Mouse (Mus musculus) myocyte (in vitro differentiated cells): ENCODE data around the gene Atp6ap1l. TPM values are rescaled to one million over a fixed set of nuclear protein-coding genes. Genes with fewer than 3 reads are reported as not detected.
A peak's percentile ranks its signal among the peaks of the same experiment; 100 is the strongest.

ENCODE experiments used
- H3K27me3 ChIP-seq: one replicate; pipeline ENCODE4 v1.6.1; 2011; ENCODE audit not compliant: control insufficient read depth, insufficient read depth, insufficient read length
- H3K36me3 ChIP-seq: one replicate; pipeline ENCODE4 v1.6.1; 2011; ENCODE audit not compliant: control insufficient read depth, insufficient read depth
- H3K4me2 ChIP-seq: one replicate; pipeline ENCODE4 v1.6.1; 2011; ENCODE audit warnings: low read depth, control low read depth
- H3K4me3 ChIP-seq: one replicate; pipeline ENCODE4 v1.5.1; 2011; ENCODE audit warnings: mild to moderate bottlenecking, control low read depth, moderate library complexity
- H3K79me2 ChIP-seq: one replicate; pipeline ENCODE4 v1.6.1; 2011; ENCODE audit not compliant: control insufficient read depth, insufficient read depth
- H3ac ChIP-seq: one replicate; pipeline ENCODE4 v1.6.1; 2011; ENCODE audit not compliant: control insufficient read depth, insufficient read length
- CEBPB ChIP-seq: IDR thresholded peaks from 2 replicates; pipeline ENCODE4 v1.6.1; 2011; ENCODE audit warnings: mild to moderate bottlenecking, moderate library complexity; ENCODE audit not compliant: poor library complexity, insufficient read depth, severe bottlenecking
- E2F4 ChIP-seq: IDR thresholded peaks from one replicate; pipeline ENCODE4 v1.6.1; 2011; ENCODE audit warnings: mild to moderate bottlenecking, control low read depth, moderate library complexity; ENCODE audit not compliant: insufficient read depth
- MAX ChIP-seq: IDR thresholded peaks from one replicate; pipeline ENCODE4 v1.6.1; 2011; ENCODE audit warnings: low read depth, mild to moderate bottlenecking, control low read depth
- MYOD1 ChIP-seq, 3 experiments: IDR thresholded peaks; one replicate each; pipeline ENCODE4 v1.6.1; 2011; ENCODE audit warnings: control low read depth in 2 of 3, low read depth in 2 of 3, mild to moderate bottlenecking in 2 of 3, moderate library complexity in 1 of 3; ENCODE audit not compliant: insufficient read length in 2 of 3, control insufficient read depth in 1 of 3
- MYOG ChIP-seq, 3 experiments: IDR thresholded peaks; one replicate each; pipeline ENCODE4 v1.6.1; 2011; ENCODE audit warnings: control low read depth in 2 of 3, low read depth in 2 of 3, mild to moderate bottlenecking in 2 of 3; ENCODE audit not compliant: insufficient read length in 2 of 3, control insufficient read depth in 1 of 3, insufficient read depth in 1 of 3
- POLR2A ChIP-seq: IDR thresholded peaks from one replicate; pipeline ENCODE4 v1.6.1; 2011; ENCODE audit warnings: low read depth, mild to moderate bottlenecking, control low read depth, moderate library complexity; ENCODE audit not compliant: insufficient read length
- POLR2AphosphoS2 ChIP-seq: IDR thresholded peaks from one replicate; pipeline ENCODE4 v1.6.1; 2011; ENCODE audit warnings: low read depth, control low read depth; ENCODE audit not compliant: insufficient read length
- REST ChIP-seq: IDR thresholded peaks from one replicate; pipeline ENCODE4 v1.6.1; 2011; ENCODE audit warnings: mild to moderate bottlenecking, control low read depth, moderate library complexity; ENCODE audit not compliant: insufficient read depth, insufficient read length
- SRF ChIP-seq: IDR thresholded peaks from one replicate; pipeline ENCODE4 v1.6.1; 2011; ENCODE audit warnings: low read depth; ENCODE audit not compliant: control insufficient read depth, insufficient read length
- TCF12 ChIP-seq: IDR thresholded peaks from one replicate; pipeline ENCODE4 v1.6.1; 2011; ENCODE audit warnings: mild to moderate bottlenecking, control low read depth; ENCODE audit not compliant: poor library complexity, insufficient read depth, severe bottlenecking
- TCF3 ChIP-seq: IDR thresholded peaks from one replicate; pipeline ENCODE4 v1.6.1; 2011; ENCODE audit warnings: low read depth, control low read depth; ENCODE audit not compliant: insufficient read length
- USF1 ChIP-seq: IDR thresholded peaks from one replicate; pipeline ENCODE4 v1.6.1; 2011; ENCODE audit warnings: low read depth, mild to moderate bottlenecking, control low read depth, moderate library complexity
- polyA plus RNA-seq: library from polyadenylated mRNA; unstranded; fragments of >200 nt; fragmentation: generic; extraction: Trizol; gene quantifications from one replicate; pipeline ENCODE4 v1.2.1, GENCODE M21; 2012; ENCODE audit warnings: missing spikeins

The Atp6ap1l gene
- polyA plus RNA-seq, 1 experiment, result not detected

GRCm38 (mm10) chr13:90894819-90895218, 10.3 kb downstream of the Atp6ap1l start:
- no peaks in the 10 kb centered on the region for H3K36me3 ChIP-seq
- TF ChIP-seq CEBPB, result no peak
- H3K27me3 ChIP-seq, result no peaks in the 10 kb centered on the region
- H3K4me3 ChIP-seq, result no peak overlapping the region
- no peak overlapping the region for H3ac ChIP-seq
- no peak overlapping the region for H3K4me2 ChIP-seq
- no peaks in the 10 kb centered on the region for H3K79me2 ChIP-seq

- Histone ChIP-seq H3K4me3 (no peak overlapping the region), H3K79me2 (no peaks in the 10 kb centered on the region), H3K36me3 (no peaks in the 10 kb centered on the region), H3K27me3 (no peaks in the 10 kb centered on the region), H3K4me2 (no peak overlapping the region), H3ac (no peak overlapping the region)
- no peak for TF ChIP-seq CEBPB
- TF ChIP-seq TCF3, result no peak
- no peak for TF ChIP-seq MAX
These were observed 15.0 kb downstream of the Atp6ap1l start for GRCm38 (mm10) chr13:90890111-90890510.

GRCm38 (mm10) chr13:90886568-90886983, 18.6 kb downstream of the Atp6ap1l start:
- Histone ChIP-seq H3K36me3 (no peaks in the 10 kb centered on the region), H3K27me3 (no peaks in the 10 kb centered on the region), H3K4me3 (no peak overlapping the region), H3K4me2 (peak overlapping the region; percentile 86), H3ac (no peak overlapping the region), H3K79me2 (no peaks in the 10 kb centered on the region)
- no peak for TF ChIP-seq CEBPB
- no peak for TF ChIP-seq POLR2AphosphoS2
- TF ChIP-seq TCF3, result no peak
- TF ChIP-seq TCF12, result no peak
- TF ChIP-seq SRF, result no peak
- TF ChIP-seq POLR2A, result no peak
- no peak for TF ChIP-seq MYOG (IDR thresholded peaks at IDR 0.05; ENCODE audit: control insufficient read depth in 1 of 3, insufficient read depth in 1 of 3, insufficient read length in 2 of 3, low read depth in 2 of 3)
- no peak for TF ChIP-seq E2F4
- no peak for TF ChIP-seq MYOD1 (IDR thresholded peaks at IDR 0.05; ENCODE audit: control insufficient read depth in 1 of 3, insufficient read length in 2 of 3, low read depth in 2 of 3)
- TF ChIP-seq MAX, result no peak
- TF ChIP-seq USF1, result no peak
- TF ChIP-seq REST, result no peak

- H3K79me2 ChIP-seq, result no peaks in the 10 kb centered on the region
- H3K36me3 ChIP-seq, result no peaks in the 10 kb centered on the region
- no peak for TF ChIP-seq POLR2AphosphoS2
- TF ChIP-seq SRF, result no peak
- no peak for TF ChIP-seq MYOD1 (IDR thresholded peaks at IDR 0.05; ENCODE audit: control insufficient read depth in 1 of 3, insufficient read length in 2 of 3, low read depth in 2 of 3)
- TF ChIP-seq E2F4, result no peak
- no peak for TF ChIP-seq CEBPB
- TF ChIP-seq TCF3, result no peak
- TF ChIP-seq MAX, result no peak
- TF ChIP-seq POLR2A, result no peak
- TF ChIP-seq TCF12, result no peak
- no peak for TF ChIP-seq MYOG (IDR thresholded peaks at IDR 0.05; ENCODE audit: control insufficient read depth in 1 of 3, insufficient read depth in 1 of 3, insufficient read length in 2 of 3, low read depth in 2 of 3)
- no peak for TF ChIP-seq USF1
- TF ChIP-seq REST, result no peak
- no peak overlapping the region for H3K4me3 ChIP-seq
- no peaks in the 10 kb centered on the region for H3K27me3 ChIP-seq
- peak overlapping the region; percentile 86 for H3K4me2 ChIP-seq
- H3ac ChIP-seq, result no peak overlapping the region
These were observed 19.2 kb downstream of the Atp6ap1l start for GRCm38 (mm10) chr13:90885856-90886532.

DNA sequence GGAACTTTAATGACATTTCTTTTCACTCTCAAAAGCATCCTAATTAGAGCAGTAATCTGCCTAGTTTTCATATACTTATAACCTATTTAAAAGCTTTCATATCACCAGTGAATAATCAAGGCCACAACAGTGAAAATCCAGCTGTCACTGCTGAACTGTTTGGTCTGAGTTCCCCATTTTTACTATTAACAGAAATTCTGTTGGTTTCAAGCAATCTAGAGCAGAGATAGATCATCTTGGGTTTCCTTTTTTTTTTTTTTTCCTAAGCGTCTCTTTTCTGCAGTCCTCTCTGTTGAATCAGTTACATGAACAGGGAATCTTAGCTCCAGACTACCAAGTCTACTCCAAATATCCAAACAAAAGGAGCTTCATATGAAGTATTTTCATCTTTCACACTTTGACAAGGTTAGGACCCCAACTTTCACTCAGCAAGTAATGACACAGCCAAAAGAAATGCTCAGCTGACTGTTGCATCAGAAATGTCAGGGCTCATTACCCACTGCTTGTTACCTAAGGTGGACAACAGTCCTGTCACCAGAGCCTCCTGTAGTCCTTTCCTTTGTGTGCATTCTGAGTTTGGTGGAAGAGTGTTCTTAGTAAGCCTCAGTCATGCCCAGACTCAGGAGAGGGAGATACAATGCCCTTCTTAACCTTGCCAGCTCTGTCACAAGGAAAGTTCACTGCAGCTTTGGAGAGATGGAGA, 23.3 kb downstream of the Atp6ap1l start:
- Histone ChIP-seq H3K4me3 (no peak overlapping the region), H3ac (no peak overlapping the region), H3K36me3 (no peaks in the 10 kb centered on the region), H3K27me3 (no peaks in the 10 kb centered on the region), H3K79me2 (no peaks in the 10 kb centered on the region), H3K4me2 (no peak overlapping the region)
- TF ChIP-seq CEBPB, result no peak
- no peak for TF ChIP-seq POLR2A
- no peak for TF ChIP-seq MAX
- TF ChIP-seq REST, result no peak
- no peak for TF ChIP-seq TCF12
- TF ChIP-seq MYOD1 (IDR thresholded peaks at IDR 0.05; ENCODE audit: control insufficient read depth in 1 of 3, insufficient read length in 2 of 3, low read depth in 2 of 3), result no peak
- no peak for TF ChIP-seq POLR2AphosphoS2
- TF ChIP-seq SRF, result no peak
- TF ChIP-seq USF1, result no peak
- TF ChIP-seq TCF3, result no peak
- no peak for TF ChIP-seq MYOG (IDR thresholded peaks at IDR 0.05; ENCODE audit: control insufficient read depth in 1 of 3, insufficient read depth in 1 of 3, insufficient read length in 2 of 3, low read depth in 2 of 3)
- no peak for TF ChIP-seq E2F4
